Mouse (Mus musculus) kidney, adult 18-20 months (tissue): ENCODE results near the gene Golga5.

Experiments
- DNase-seq: peaks from one replicate; pipeline ENCODE4 v3.0.0; 2021

The Golga5 gene

DNA sequence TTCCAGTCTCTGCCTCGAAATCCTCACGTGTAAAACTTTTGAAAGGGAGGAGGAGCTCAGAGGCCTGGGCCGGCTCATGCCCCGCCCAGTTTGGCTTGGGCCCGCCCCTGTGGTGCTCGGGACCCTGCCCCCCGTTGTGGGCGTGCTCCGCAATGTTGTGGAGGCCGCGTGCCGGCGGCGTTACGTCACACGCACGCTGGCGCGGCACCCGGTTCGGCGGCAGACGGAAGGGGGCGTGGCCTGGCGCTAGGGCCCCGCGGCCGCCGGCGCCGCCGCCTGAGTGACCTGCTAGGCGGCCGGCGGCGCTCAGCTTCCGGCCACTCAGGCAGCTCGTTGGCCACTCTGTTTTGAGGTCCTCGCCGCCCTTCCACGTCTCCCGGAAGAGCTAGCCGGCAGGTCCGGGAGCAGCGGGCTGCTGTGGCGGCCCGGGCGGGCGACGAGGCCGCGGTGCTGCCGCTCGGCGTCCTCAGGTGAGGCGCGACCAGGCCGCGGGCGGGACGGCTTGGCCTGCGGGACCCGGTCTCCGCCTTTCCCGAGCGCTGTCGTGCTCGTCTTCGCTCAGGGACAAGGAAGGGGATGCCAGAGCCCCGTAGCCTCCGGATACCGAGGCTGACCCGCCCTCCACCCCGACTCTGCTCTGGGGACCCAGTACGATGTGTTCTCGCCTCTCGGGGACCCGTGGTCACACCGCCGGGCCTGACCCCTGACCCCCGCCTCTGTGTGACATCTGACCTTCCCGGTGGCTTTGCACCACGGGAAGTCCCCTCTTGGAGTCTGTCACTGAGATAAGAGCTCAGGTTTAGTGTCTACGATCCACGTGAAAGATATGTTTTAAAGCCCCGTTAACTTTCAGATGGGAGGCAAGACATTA, at the start of gene Golga5:
Golga5 (plus strand) TSS at position 242 of the 871 bp plus-strand sequence.
- peak; percentile 98 for DNase-seq

- DNase-seq = peak; percentile 38
Observed at GRCm38 (mm10) chr12:102419544-102419943, 49.4 kb upstream of the Golga5 start.

DNA sequence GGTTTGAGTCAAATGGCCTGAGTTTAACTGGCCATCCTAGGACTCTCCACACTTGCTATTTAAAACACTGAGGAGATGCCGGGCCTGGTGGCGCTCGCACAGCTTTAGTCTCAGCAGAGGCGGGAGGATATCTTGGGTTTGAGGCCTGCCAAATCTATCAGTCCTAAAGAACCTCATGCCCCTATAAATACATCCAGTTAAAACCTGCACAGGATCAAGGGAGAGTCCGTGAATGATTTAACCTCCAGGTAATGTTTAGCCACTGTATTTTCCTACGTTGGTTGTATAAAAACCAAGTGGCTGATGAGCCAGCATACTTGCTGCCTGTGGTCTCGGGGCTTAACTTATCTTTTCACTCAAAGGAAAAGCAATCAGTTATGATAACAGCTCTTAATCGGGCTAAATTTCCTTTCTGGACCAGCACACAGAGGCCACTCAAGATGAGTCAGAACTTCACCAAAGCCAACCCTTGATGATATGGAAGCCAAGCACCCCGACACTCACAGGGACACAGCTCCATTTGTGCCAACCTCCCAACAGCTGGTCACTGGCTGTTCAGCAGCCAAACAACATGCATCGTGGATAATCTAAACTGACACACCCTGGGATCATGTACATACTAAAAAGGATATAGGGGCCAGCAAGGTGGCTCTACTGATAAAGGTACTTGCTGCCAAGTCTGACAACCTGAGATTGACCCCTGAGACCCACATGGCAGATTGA, 48.6 kb upstream of the Golga5 start:
- peak; percentile 60 for DNase-seq

DNA sequence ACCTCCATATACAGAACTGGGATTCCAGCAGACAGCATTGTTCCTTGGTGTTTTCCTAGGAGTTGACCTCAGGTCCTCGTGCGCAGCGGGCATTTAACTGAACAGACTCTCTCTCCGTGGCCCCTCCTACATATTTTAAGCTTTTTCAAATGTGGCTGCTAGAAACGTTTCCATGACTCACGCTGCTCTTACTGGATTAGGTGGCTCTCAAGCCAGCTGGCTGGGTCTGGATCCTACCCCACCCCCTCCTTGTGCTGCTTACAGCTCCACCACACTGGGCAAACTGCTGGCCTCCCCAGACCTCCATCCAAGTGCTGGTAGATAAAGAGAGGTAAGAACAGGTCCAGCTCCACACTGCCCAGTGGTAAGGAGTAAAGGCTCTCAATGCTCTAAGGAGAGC, 46.9 kb upstream of the Golga5 start:
- DNase-seq = peak; percentile 54

GRCm38 (mm10) chr12:102422623-102423320, 46.2 kb upstream of the Golga5 start:
- DNase-seq = peak; percentile 25

DNA sequence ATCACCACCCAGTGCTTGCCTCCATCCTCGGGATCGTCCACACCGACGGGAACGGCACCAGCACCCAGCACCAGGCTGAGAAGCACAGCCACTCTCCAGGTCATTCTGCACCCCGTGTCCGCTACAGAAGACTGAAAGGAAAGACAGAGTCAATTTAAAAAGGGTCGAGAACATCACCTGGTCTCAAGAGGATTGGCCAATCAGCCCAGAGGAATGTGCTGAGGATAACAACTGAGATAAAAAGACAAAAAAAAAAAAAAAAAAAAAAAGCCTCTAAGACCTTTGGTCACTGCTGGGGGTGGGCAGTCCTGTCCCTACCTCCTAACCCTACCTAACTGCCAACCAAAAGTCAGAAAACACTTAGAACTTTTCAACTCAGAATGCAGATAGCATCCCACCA, 45.3 kb upstream of the Golga5 start:
- DNase-seq = peak; percentile 55

DNA sequence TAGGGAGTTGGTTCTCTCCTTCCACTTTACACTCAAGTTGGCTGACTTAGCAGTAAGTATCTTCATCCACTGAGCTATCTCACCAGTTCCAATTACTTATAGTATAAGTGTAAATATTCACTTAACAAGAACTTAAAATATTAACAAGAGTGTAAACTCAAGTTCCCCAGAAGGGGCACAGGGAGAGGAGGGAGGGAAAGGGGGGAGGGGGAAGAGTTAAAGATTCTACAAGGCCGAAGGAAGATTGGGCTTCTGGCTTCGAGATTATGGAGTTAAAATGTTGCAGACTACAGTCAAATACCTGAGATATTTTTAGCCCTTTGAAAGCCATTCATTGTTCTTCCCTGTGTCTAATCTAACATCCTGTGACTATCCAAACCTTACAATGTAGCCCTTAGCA, 44.5 kb upstream of the Golga5 start:
- DNase-seq = no peak

- DNase-seq = no peak
Observed at GRCm38 (mm10) chr12:102425048-102425578, 43.8 kb upstream of the Golga5 start.

GRCm38 (mm10) chr12:102426285-102426684, 42.6 kb upstream of the Golga5 start:
- DNase-seq = no peak

- DNase-seq = no peak
Observed at GRCm38 (mm10) chr12:102429656-102430055, 39.3 kb upstream of the Golga5 start.

DNA sequence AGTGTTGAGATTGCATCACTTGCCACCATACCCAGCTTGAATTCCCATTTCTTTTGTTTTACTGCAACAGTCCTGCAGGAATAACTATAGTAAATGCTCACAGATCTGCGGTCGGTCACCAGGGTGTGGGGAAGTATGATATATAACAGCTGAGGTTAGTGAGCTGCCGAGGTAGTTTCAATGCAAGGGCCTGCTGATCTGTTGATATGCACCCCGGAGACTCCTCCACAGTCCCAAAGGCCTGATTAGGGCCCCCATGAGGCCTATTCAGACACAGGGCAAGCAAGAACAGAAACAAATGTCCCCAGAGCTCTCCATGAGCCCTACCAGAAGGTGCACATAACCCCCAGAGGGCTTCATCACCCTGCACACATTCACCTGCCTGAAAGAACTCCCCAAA, 38.7 kb upstream of the Golga5 start:
- DNase-seq = no peak

DNA sequence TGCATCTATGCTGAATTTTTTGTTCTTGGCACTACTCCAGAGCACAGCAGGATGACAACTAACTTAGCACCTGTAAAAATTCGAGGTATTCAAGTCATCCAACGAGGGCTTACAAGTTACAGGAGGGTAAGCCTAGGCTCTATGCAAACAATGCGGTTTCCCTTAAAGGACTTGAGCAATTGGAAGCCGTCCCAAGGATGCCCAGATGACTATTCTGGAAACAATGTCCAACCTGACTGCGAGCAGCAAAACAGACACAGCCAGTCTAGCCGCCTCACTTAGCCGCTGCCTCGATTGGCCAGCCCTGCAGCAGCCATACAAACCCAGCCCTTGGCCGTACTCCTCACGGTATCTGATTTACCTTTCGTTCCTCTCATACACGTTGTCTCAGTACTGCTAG, 36.7 kb upstream of the Golga5 start:
- peak; percentile 27 for DNase-seq

- DNase-seq = no peak
Observed at GRCm38 (mm10) chr12:102434107-102434506, 34.8 kb upstream of the Golga5 start.

- peak; percentile 47 for DNase-seq
Observed at GRCm38 (mm10) chr12:102436939-102437526, 31.9 kb upstream of the Golga5 start.

GRCm38 (mm10) chr12:102437952-102438351, 31.0 kb upstream of the Golga5 start:
- DNase-seq = peak; percentile 21

GRCm38 (mm10) chr12:102438983-102439631, 29.8 kb upstream of the Golga5 start:
- no peak for DNase-seq

GRCm38 (mm10) chr12:102439632-102440023, 29.3 kb upstream of the Golga5 start, which contains the start of gene Lgmn:
TSS of gene Lgmn (minus strand) at chr12:102439813.
- peak; percentile 99 for DNase-seq

DNA sequence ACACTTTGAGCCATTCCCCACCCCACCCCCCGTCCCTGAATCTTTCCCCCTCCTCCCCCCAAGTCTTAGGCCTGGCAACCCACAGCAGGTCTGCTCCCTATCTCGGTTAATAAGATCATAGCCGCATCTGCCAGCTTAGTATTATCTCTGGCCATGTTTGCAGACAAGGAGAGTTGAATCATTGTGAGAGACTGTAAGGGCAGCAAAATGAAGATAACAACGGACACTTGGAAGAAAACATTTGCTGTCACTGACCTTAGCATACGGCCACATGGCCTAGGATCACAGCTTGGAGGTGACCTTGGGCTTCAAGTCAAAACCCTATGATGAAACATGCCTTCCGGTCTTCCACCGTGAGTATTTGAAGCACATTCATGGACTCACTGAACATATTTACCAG, 28.4 kb upstream of the Golga5 start:
- no peak for DNase-seq

DNA sequence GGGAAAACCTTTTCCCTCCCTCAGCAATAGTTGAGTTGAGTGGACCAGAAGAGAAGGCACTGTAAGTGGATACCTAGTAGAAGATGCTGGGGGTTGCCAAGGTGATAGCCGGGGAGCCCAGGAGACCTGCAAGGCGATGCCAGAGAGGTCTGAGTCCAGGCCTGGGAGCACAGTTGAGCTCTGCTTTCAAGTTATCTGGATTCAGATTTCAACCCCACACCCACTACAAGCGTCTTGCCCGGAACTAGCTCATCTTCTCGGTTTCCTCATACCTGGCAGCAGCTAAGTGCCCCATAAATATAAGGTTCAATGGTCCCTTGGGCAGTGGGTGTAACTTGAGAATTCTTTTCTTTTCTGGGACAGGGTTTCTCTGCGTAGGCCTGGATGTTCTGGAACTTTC, 27.8 kb upstream of the Golga5 start:
- DNase-seq = no peak

GRCm38 (mm10) chr12:102442639-102443038, 26.3 kb upstream of the Golga5 start:
- DNase-seq = no peak

DNA sequence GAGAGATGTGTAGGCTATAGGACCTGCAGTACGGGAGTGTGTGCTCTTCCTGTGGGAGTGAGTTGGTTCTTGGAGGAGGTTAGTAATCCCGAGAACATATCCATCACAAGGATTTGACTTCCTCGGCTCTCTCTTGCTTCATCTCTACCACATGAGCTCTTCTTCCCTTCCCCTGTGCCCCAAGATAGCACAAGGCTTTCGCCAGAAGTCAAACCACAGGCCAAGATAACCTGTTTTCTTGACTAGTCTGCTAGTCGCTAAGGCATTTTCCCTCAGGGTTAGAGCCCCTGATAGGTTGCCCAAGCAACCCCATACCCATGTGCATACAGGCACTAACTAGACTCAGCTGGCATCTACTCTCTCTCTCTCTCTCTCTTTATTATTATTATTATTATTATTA, 25.3 kb upstream of the Golga5 start:
- DNase-seq = no peak

DNA sequence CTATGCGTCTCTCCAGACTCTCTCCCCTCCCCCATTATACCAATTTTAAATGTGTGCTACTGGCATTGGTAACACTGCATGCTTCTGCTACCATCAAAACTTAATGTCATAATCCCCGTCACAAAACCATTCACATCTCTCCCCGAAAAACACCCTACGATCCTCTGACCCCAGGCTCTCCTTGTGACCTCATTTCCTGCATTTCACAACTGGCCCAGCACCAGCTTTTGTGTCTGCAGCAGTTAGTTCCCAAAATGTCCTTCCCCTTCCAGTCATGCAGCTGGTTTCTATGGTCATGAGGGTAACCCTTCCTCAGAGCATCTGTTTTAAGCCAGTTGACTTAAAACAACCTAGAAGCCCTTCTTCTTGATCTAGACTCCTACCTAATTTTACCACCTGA, 23.5 kb upstream of the Golga5 start:
- DNase-seq = no peak
